Mouse (Mus musculus) thymus, postnatal 36 days (tissue): ENCODE measurements around the gene Ppp1r9b.

Experiments used
- DNase-seq, 2 experiments: peaks; one replicate each; pipeline ENCODE4 v3.0.0; 2022; ENCODE audit warnings: mixed read lengths in 2 of 2

The Ppp1r9b gene

GRCm38 (mm10) chr11:95024439-95025184, 33.8 kb downstream of the Ppp1r9b start:
- no peak for DNase-seq

DNA sequence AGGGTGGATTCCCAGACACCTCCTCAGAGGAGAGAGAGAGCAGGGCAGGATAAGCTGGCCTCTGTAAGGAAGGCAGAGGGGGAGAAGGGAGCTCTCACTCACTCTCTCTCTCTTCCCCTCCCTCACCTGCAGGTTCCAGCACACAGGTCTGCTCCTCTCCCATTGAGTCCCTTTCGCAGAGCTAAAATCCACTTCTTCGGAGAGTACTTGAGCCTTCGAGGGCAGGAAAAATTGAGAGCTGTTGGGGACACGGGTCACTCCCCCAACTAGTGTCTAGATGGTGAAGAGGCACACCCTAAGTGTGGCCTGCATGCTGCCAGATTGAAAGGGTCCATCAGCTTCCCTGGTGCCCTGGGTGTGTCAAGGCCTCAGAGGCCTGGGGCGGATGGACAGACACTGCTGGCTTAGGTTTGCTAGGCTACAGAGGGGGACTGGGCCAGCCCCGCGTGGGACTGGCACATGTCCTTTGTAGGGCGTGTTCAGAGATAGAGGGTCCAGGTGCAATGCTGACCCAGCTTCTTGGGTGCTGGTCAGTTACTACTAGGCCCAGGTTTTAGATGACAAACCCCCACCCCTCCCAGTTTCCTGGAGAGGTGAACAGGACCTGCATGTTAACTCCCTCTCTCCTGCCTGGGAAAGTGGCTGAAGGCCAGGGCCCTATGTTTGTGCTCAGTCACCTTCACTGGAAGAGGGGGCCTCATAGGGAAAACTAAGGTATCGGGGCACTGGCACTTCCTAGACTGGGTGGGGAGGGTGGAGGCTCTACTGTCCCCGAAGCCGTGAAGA, 34.6 kb downstream of the Ppp1r9b start:
- DNase-seq, result no peak

DNA sequence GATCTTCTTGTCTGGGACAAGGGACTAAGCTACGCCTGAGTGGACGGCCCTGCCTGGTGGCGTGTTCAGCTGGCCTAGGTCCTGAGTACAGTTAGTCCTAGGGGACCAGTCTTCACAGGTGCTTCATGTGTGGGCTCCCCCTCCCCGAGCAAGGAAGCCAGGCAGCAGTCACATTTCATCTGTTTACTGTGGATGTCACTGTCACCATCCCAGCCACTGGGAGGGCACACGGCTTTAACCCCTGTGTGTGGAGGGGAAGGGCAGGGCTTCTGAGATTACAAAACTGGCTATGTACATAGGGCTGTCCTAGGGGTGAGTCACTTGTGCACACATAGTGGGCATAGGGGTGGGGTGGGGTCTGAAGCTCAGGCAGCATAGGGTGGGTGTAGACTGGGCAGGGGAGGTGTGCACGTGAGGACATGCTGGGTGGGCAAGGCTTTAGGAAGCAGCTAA, 35.3 kb downstream of the Ppp1r9b start:
- DNase-seq, result no peak

- DNase-seq, result no peak
Measured at GRCm38 (mm10) chr11:95026849-95027248, 36.0 kb downstream of the Ppp1r9b start.

DNA sequence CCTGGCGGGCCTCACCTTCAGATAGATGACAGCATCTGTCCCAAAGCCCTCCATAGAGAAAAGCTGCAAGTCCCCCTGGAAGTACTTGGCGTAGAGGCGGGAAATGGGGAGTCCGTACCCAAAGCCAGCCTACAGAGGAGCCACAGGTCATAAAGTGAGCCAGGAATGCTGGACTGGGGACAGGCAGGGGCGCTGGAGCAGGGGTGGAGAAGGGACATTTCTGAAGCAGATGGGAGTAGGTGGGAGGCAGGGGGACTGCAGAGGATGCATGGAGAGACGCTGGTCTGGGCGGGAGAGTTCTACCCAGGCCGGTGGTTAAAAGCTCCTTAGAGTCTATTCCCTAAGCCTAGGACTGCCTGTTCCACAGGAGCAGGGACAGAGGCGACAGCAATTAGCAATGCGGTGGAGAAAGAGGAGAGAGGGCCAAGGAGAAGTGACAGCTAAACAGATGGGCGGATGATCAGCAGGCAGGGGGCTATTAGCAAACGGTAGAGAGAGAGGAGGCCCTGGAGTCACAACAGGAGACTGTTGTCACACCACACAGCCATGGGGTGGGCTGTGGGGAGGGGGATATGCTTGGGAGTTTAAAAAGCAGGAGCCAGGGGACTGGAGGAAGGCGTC, 37.1 kb downstream of the Ppp1r9b start:
- no peak for DNase-seq

- no peak for DNase-seq
Measured at GRCm38 (mm10) chr11:95032945-95033344, 42.1 kb downstream of the Ppp1r9b start.

DNA sequence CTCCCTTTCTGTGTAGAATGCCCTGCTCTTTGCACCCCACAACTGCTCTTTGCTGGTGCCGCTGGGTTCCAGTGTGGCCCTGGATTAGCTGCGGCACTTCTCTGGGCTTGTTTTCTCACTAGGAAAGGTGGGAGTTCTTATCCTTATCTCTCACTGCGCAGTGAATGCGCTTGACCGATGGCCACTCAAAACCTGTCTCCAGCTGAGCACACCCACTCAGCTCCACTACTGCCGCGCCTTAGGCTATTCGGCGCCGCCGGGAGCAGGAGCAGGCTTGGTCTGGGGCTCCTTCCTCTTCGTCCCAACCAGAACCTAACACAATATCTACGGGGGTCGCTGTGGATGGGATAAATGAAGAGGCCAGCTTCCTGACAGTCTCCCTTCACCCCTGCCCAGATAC, 42.8 kb downstream of the Ppp1r9b start:
- DNase-seq, result no peak

DNA sequence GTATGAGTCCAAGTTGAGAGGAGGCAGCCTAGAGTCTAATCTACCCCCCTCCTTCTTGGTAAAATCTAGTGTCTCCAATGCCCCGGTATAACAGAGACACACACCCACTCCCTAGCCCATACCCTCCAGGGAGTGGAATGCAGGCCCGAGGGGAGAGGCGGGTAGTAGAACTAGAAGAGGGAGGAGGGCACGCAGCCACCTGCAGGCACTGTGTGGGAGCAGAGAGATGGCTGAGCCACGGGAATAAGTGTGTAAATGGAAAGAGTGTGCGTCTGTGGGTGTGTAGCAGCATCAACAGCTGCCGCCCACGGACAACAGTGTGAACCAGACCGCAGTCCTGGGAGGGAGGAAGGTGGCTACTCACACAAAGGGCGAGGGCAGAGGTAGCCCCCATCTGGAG, 44.1 kb downstream of the Ppp1r9b start:
- DNase-seq, result no peak

GRCm38 (mm10) chr11:95036521-95036920, 45.7 kb downstream of the Ppp1r9b start:
- no peak for DNase-seq

DNA sequence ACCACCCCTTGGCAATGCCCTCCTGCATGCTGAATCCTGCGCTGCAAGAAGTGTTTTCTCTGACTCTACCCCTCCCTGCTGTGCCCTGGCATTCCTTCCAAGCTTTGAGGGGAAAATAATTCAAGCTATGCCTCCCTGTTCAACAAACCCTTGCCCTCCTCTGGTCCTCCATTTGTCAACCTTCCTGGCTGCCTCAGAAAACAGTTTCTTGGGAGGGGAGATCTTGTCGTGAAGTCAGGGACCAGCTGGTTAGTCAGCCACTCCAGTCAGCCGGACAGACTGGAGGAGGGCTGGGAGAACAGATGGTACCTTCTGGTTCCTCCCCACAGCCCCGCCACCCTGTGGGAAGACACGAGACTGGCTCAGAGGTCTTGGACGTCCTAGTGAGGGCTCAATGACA, 46.5 kb downstream of the Ppp1r9b start:
- no peak for DNase-seq

GRCm38 (mm10) chr11:95038156-95038817, 47.5 kb downstream of the Ppp1r9b start:
- no peak for DNase-seq

- no peak for DNase-seq
Measured at GRCm38 (mm10) chr11:95038818-95039655, 48.2 kb downstream of the Ppp1r9b start.

GRCm38 (mm10) chr11:95039766-95040165, 48.9 kb downstream of the Ppp1r9b start:
- no peak for DNase-seq

DNA sequence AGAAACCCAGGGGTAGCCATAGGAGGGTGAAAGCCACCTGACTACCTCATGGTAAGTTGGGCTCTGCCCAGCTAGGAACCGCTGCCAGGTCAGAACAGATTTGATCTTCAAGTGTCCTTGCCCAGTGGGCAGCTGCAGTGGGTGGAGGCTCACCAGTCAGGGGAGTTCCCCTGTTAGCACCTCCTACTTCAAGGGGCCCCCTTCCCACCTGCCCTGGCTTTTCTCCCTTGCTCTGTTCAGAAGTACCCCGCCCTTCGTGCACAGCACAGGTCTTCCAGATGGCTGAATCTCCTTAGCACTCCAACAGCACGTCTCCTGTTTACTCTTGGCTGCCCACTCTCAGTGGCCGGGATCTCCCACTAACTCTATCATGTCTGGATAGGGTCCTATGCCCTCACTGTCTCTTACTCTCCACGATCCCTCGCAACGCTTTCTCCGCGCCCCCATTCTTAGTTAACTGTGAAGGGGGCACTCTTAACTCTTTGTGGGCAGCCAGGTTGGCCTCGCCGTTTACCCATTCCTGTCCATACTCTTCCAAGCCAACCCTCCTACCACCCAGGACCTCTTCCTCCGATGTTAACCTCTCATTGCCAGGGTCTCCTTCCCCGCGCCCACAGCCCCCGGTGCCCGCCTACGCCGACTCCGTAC, 49.8 kb downstream of the Ppp1r9b start:
- DNase-seq, result peak; percentile 26 to 42

GRCm38 (mm10) chr11:95041139-95041609, 50.3 kb downstream of the Ppp1r9b start, which contains the start of gene Pdk2:
Gene Pdk2, minus strand, starts transcription at chr11:95041354.
- DNase-seq, result peak; percentile 89 to 94

DNA sequence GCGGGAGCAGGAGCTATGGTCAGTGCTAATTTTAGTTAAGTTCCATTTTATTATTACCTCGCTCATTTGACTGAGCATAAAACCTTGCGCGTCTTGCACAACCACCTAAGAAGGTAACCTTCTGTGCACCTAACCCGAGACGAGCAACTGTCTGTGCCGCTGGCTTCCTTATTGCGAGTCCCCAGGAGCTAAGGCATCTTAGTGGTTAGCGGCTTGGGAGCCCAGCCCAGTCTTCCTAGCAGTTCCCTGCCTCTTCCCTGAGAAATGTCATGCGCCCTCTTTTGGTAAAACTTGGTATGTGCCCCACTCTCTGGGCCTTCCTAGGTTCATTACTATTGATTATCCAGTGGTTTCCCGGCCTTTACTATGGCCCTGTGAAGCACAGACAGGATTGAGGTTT, 51.3 kb downstream of the Ppp1r9b start:
- peak; percentile 54 to 61 for DNase-seq

GRCm38 (mm10) chr11:95043060-95043459, 52.2 kb downstream of the Ppp1r9b start:
- DNase-seq, result no peak

DNA sequence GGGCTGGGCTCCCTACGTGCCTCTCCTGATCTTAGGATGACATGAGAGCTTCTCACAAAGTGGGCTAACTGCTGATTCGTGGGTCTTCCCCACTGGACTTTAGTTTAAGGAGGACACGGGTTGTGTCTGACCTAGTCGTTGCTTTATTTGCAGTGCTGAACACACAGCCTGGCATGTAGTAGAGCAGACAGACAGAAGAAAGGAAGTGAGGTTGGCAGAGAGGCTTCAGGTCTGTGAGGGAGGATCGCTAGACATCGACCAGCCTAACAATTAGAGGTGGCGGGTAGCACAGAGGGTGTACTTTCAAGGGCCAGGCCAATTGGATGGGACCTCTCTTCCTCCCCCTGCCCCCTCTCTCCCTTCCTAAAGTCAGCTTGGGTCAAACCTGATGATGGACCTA, 52.8 kb downstream of the Ppp1r9b start:
- DNase-seq, result no peak

DNA sequence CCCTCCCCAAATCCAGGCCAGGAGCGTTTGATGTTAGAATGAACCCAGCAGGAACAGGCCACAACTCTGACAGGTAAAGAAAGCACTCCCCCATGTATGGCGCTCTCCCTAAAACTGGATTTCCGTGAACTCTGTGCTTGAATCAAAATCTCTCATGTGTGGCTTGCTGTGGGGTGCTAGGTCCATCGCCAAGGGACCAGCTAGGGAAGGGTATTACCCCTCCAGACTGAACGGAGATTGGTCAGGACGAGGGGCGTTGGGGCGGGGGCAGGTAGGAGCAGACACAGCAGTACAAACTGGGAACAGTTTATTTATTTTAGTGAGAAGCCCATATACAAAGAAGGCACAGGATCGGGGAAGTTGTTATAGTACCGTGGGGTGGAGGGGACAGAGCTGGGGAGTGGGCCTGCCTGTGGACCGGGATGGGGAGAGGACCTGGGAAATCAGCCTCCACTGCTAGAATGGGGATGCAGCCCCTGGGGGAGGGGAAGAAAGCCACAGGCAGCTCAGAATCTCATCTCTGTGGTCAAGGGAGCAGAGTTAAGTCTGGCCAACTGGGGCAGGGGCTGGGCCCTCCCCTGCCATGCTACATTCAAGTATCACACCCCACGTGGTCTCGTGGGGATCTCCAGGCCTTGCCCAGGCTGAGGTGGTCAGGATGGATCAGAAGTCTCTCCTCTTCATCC, 53.5 kb downstream of the Ppp1r9b start:
- no peak for DNase-seq

DNA sequence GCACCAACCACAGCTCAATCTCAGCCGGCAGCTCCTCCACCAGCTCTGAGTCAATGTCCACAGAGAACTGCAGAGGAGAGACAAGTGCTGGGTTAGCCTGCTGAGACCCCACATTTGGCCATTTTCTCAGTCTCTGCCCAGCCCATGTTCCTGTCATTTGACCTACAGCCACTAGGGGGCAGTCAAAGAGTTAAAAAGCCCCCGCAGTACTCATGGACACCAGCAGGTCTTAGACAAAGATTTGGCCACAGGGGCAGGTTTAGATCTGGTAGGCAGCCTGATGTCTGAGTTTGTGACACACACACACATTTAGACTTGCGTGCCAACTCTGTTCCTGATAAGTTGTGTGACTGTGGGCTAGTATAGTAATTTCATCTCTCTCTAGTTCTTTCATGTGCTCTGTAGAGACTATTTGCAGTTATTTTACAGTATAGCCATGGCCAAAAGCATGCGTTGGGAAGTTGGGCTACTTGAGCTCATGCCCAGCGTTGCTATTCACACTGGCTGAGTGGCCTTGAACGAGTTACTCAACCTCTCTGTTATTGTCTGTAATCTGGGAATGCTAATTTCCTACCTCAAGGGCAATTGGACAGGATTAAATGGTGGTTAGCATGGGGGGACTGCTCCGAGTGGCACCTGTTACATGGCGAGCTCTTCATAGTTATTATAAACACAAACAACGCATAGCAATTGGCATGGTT, 56.3 kb downstream of the Ppp1r9b start:
- peak; percentile 45 to 48 for DNase-seq
